Mouse (Mus musculus): ENCODE data around the gene Fxr2.

DNA sequence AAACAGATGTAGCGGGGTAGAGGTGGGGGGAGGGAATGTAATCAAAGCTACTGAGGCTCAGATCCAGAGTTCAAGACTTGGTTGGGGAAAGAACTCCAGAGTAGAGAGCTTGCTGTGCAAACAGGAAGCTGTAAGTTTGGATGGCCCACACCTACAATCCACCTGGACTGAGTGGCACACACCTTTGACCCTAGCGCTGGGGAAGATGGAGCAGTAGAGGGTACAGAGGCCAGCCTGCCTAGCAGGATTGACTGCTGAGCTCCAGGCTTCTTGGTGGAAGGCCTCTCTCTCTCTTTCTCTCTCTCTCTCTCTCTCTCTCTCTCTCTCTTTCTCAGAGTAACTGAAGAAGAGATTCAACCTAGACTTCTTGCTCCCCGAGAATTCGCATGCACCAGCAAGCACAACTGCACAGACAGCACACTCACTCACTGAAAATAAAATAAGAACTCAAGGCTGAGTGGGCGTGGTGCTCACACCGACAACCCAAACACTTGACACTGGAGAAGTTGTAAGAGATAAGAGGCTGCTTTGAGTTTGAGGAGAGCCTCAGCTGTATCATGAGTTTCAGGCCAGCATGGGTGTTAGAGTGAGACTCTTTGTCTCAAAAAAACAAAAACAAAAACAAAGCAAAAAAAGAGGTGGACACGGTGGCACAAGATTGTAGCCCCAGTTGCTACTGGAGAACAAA, 12.3 kb upstream of the Fxr2 start:
- no peak for TF ChIP-seq POLR2A (IDR thresholded peaks at IDR 0.05; ENCODE audit: extremely low read depth, insufficient read depth, low read length)
- TF ChIP-seq CTCF (IDR thresholded peaks at IDR 0.05; ENCODE audit: extremely low read depth, insufficient read depth, low read length) = no peak

All from cortical plate, adult 2 months (tissue).